Mouse (Mus musculus) liver, embryonic 13.5 days (tissue): Measurements from ENCODE around the gene Gnpat. TPM values are rescaled to one million over a fixed set of nuclear protein-coding genes. Genes with fewer than 3 reads are reported as not detected.

ENCODE experiments used
- ATAC-seq: fragments of 200-750 bp; cut with Nextera tagmentation; 2 replicates; pipeline ENCODE4 v1.8.0; 2017; ENCODE audit warnings: low read depth, mild to moderate bottlenecking, moderate number of reproducible peaks, moderate library complexity
- DNase-seq: peaks from one replicate; pipeline ENCODE4 v3.0.0; 2022
- H3K27ac ChIP-seq: fragments of 300-500 bp; sonication (generic); 2 replicates; pipeline ENCODE4 v1.5.1; 2015; ENCODE audit warnings: moderate library complexity, mild to moderate bottlenecking, inconsistent platforms
- H3K27me3 ChIP-seq: fragments of 300-500 bp; sonication (generic); 2 replicates; pipeline ENCODE4 v1.6.1; 2015; ENCODE audit warnings: mild to moderate bottlenecking, inconsistent platforms
- H3K36me3 ChIP-seq: fragments of 300-500 bp; sonication (generic); 2 replicates; pipeline ENCODE4 v1.6.1; 2015; ENCODE audit warnings: mild to moderate bottlenecking, inconsistent platforms
- H3K4me1 ChIP-seq: fragments of 300-500 bp; sonication (generic); replicated peaks from 2 replicates; pipeline ENCODE4 v1.6.1; 2015; ENCODE audit warnings: inconsistent platforms
- H3K4me2 ChIP-seq: fragments of 300-500 bp; sonication (generic); 2 replicates; pipeline ENCODE4 v1.6.1; 2015; ENCODE audit warnings: inconsistent platforms, mild to moderate bottlenecking, moderate library complexity
- H3K4me3 ChIP-seq: fragments of 300-500 bp; sonication (generic); replicated peaks from 2 replicates; pipeline ENCODE4 v1.5.1; 2015; ENCODE audit warnings: mild to moderate bottlenecking, inconsistent platforms
- H3K9ac ChIP-seq: fragments of 300-500 bp; sonication (generic); 2 replicates; pipeline ENCODE4 v1.6.1; 2015; ENCODE audit warnings: mild to moderate bottlenecking, inconsistent platforms
- H3K9me3 ChIP-seq: fragments of 300-500 bp; sonication (generic); replicated peaks from 2 replicates; pipeline ENCODE4 v1.6.1; 2016; ENCODE audit warnings: inconsistent platforms
- WGBS: fragments of 180-500 bp; shearing (Covaris S2); methylation state at CpG from one replicate; pipeline ENCODE4 v1.1.7; 2015; ENCODE audit not compliant: insufficient replicate concordance; 5-methylcytosine and 5-hydroxymethylcytosine counted together
- polyA plus RNA-seq: library from polyadenylated mRNA; unstranded; fragments of >200 nt; fragmentation: Nextera tagmentation; extraction: Ambion mirVana; gene quantifications from 2 replicates; pipeline ENCODE4 v1.2.1, GENCODE M21; 2015

Gnpat gene
- polyA plus RNA-seq, 1 experiment from 2014 or later: 47.3 TPM

- no peak overlapping the region for H3K4me3 ChIP-seq
- H3K4me2 ChIP-seq: no peak overlapping the region
- H3K27ac ChIP-seq: no peak overlapping the region
- peaks cover 11% of the 10 kb centered on the region for H3K4me1 ChIP-seq
- DNase-seq (no peak), ATAC-seq (no peak)
- no peak overlapping the region for H3K9ac ChIP-seq
- H3K9me3 ChIP-seq: no peaks in the 10 kb centered on the region
- peaks cover 92% of the 10 kb centered on the region for H3K36me3 ChIP-seq
- no peaks in the 10 kb centered on the region for H3K27me3 ChIP-seq
- 79% methylated on average over 2 of the region's 2 CpGs for WGBS
Observed at GRCm38 (mm10) chr8:124905482-124905881, 42.6 kb downstream of the Gnpat start.

GRCm38 (mm10) chr8:124909936-124910335 lies 47.1 kb downstream of the Gnpat start:
- Histone ChIP-seq H3K4me3 (no peak overlapping the region), H3K27ac (no peak overlapping the region), H3K9me3 (no peaks in the 10 kb centered on the region), H3K9ac (no peak overlapping the region), H3K27me3 (no peaks in the 10 kb centered on the region), H3K4me2 (no peak overlapping the region), H3K4me1 (peaks cover 14% of the 10 kb centered on the region), H3K36me3 (peaks cover 92% of the 10 kb centered on the region)
- DNase-seq (no peak), ATAC-seq (no peak)
- 89% methylated on average over 16 of the region's 16 CpGs for WGBS

GRCm38 (mm10) chr8:124910349-124910748 lies 47.5 kb downstream of the Gnpat start:
- Histone ChIP-seq H3K4me2 (no peak overlapping the region), H3K27me3 (no peaks in the 10 kb centered on the region), H3K36me3 (peaks cover 91% of the 10 kb centered on the region), H3K27ac (no peak overlapping the region), H3K9ac (no peak overlapping the region), H3K9me3 (no peaks in the 10 kb centered on the region), H3K4me3 (no peak overlapping the region), H3K4me1 (peaks cover 14% of the 10 kb centered on the region)
- no peak for DNase-seq
- ATAC-seq: no peak
- WGBS: 86% methylated on average over 10 of the region's 10 CpGs

- no peak overlapping the region for H3K4me2 ChIP-seq
- no peaks in the 10 kb centered on the region for H3K27me3 ChIP-seq
- H3K4me1 ChIP-seq: peaks cover 14% of the 10 kb centered on the region
- no peak for DNase-seq
- no peak overlapping the region for H3K4me3 ChIP-seq
- no peak for ATAC-seq
- H3K9me3 ChIP-seq: no peaks in the 10 kb centered on the region
- 49% methylated on average over 17 of the region's 17 CpGs for WGBS
- no peak overlapping the region for H3K9ac ChIP-seq
- H3K36me3 ChIP-seq: peaks cover 76% of the 10 kb centered on the region
- H3K27ac ChIP-seq: no peak overlapping the region
Observed at GRCm38 (mm10) chr8:124911938-124912872, 49.4 kb downstream of the Gnpat start.

- Histone ChIP-seq H3K27me3 (no peaks in the 10 kb centered on the region), H3K4me1 (peaks cover 14% of the 10 kb centered on the region), H3K4me3 (no peak overlapping the region), H3K36me3 (peaks cover 57% of the 10 kb centered on the region), H3K9me3 (no peaks in the 10 kb centered on the region), H3K9ac (no peak overlapping the region), H3K27ac (no peak overlapping the region), H3K4me2 (no peak overlapping the region)
- 91% methylated on average over 5 of the region's 5 CpGs for WGBS
- no peak for DNase-seq
- ATAC-seq: no peak
Observed at GRCm38 (mm10) chr8:124914061-124914460, 51.2 kb downstream of the Gnpat start.

GRCm38 (mm10) chr8:124917741-124918484 lies 55.1 kb downstream of the Gnpat start:
- Histone ChIP-seq H3K4me3 (no peak overlapping the region), H3K4me2 (no peak overlapping the region), H3K27ac (no peak overlapping the region), H3K27me3 (no peaks in the 10 kb centered on the region), H3K4me1 (peaks cover 21% of the 10 kb centered on the region), H3K9ac (no peak overlapping the region), H3K36me3 (peaks cover 24% of the 10 kb centered on the region), H3K9me3 (no peaks in the 10 kb centered on the region)
- DNase-seq (no peak), ATAC-seq (no peak)
- 75% methylated on average over 18 of the region's 18 CpGs for WGBS

GRCm38 (mm10) chr8:124921369-124922279 lies 58.8 kb downstream of the Gnpat start:
- H3K9ac ChIP-seq: no peak overlapping the region
- no peaks in the 10 kb centered on the region for H3K36me3 ChIP-seq
- H3K27me3 ChIP-seq: no peaks in the 10 kb centered on the region
- no peak overlapping the region for H3K27ac ChIP-seq
- no peak for DNase-seq
- H3K4me3 ChIP-seq: no peak overlapping the region
- H3K4me1 ChIP-seq: peaks cover 44% of the 10 kb centered on the region
- ATAC-seq: no peak
- 45% methylated on average over 18 of the region's 18 CpGs for WGBS
- H3K4me2 ChIP-seq: peak overlapping the region; percentile 22
- H3K9me3 ChIP-seq: no peaks in the 10 kb centered on the region

- Histone ChIP-seq H3K4me2 (no peak overlapping the region), H3K9me3 (no peaks in the 10 kb centered on the region), H3K4me3 (no peak overlapping the region), H3K36me3 (no peaks in the 10 kb centered on the region), H3K9ac (no peak overlapping the region), H3K27me3 (no peaks in the 10 kb centered on the region), H3K4me1 (peaks cover 53% of the 10 kb centered on the region), H3K27ac (no peak overlapping the region)
- DNase-seq (no peak), ATAC-seq (no peak)
- 64% methylated on average over 11 of the region's 11 CpGs for WGBS
Observed at GRCm38 (mm10) chr8:124922490-124923089, 59.8 kb downstream of the Gnpat start.

- 81% methylated on average over 15 of the region's 15 CpGs for WGBS
- no peaks in the 10 kb centered on the region for H3K9me3 ChIP-seq
- no peak for DNase-seq
- peaks cover 53% of the 10 kb centered on the region for H3K4me1 ChIP-seq
- H3K4me3 ChIP-seq: no peak overlapping the region
- H3K9ac ChIP-seq: no peak overlapping the region
- H3K27me3 ChIP-seq: no peaks in the 10 kb centered on the region
- no peak for ATAC-seq
- H3K4me2 ChIP-seq: no peak overlapping the region
- H3K36me3 ChIP-seq: no peaks in the 10 kb centered on the region
- H3K27ac ChIP-seq: no peak overlapping the region
Observed at GRCm38 (mm10) chr8:124923971-124924652, 61.3 kb downstream of the Gnpat start.

- Histone ChIP-seq H3K4me3 (no peak overlapping the region), H3K27me3 (no peaks in the 10 kb centered on the region), H3K9me3 (no peaks in the 10 kb centered on the region), H3K4me1 (peaks cover 64% of the 10 kb centered on the region), H3K36me3 (no peaks in the 10 kb centered on the region), H3K27ac (peak overlapping the region; percentile 43), H3K4me2 (no peak overlapping the region), H3K9ac (no peak overlapping the region)
- ATAC-seq (peak; percentile 74), DNase-seq (peak; percentile 24)
- WGBS: 21% methylated on average over 14 of the region's 14 CpGs
Observed at GRCm38 (mm10) chr8:124925544-124926266, 62.9 kb downstream of the Gnpat start.
